Mouse (Mus musculus): Measurements from ENCODE around the gene Cd164. TPM values are rescaled to one million over a fixed set of nuclear protein-coding genes. Genes with fewer than 3 reads are reported as not detected.

Cd164 gene
- polyA plus RNA-seq, 1 experiment from 2014 or later: 63.5 TPM

DNA sequence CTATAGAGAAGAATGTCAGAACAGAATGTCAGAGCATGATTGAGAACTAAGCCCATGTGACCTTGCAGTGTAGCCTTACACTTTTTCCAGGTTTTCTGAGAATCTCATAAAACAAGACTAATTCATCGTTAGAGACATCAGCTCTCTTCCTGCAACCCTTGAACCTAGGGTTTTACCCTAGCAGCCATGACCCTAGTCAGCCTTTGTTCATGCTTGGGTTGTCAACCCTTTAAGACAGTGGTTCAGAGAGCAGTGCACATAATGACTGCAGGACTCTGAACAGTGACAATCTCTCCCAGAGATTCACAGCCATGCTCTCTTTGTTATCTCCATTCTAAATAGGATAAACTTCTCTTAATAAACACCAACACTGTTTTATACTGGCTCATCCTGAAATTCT is 59.3 kb downstream of the Cd164 start:
- H3K9ac ChIP-seq: no peak overlapping the region
- peaks cover 5% of the 10 kb centered on the region for H3K4me1 ChIP-seq (replicated peaks)
- 61% methylated on average over 1 of the region's 1 CpGs for WGBS
- no peak overlapping the region for H3K4me3 ChIP-seq
- no peaks in the 10 kb centered on the region for H3K9me3 ChIP-seq
- no peaks in the 10 kb centered on the region for H3K27me3 ChIP-seq
- no peak overlapping the region for H3K4me2 ChIP-seq
- H3K36me3 ChIP-seq: no peaks in the 10 kb centered on the region
- H3K27ac ChIP-seq (replicated peaks): no peak overlapping the region
- no peak for ATAC-seq (ENCODE audit: low read depth)

GRCm38 (mm10) chr10:41580441-41580840 is 61.2 kb downstream of the Cd164 start:
- Histone ChIP-seq H3K4me1 (replicated peaks) (peaks cover 5% of the 10 kb centered on the region), H3K4me2 (no peak overlapping the region), H3K9ac (no peak overlapping the region), H3K9me3 (no peaks in the 10 kb centered on the region), H3K27ac (replicated peaks) (no peak overlapping the region), H3K36me3 (no peaks in the 10 kb centered on the region), H3K4me3 (no peak overlapping the region), H3K27me3 (no peaks in the 10 kb centered on the region)
- WGBS: 67% methylated on average over 4 of the region's 4 CpGs
- no peak for ATAC-seq (ENCODE audit: low read depth)

Other genes starting within 250 kb of the Cd164 start
- gene Fig4, start 216.2 kb upstream of the Cd164 start, polyA plus RNA-seq (2015; fragmentation: Nextera tagmentation; extraction: Ambion mirVana): 30.7 and 30.9 TPM in 2 replicates
- 0.10 and 0.17 TPM in 2 replicates for gene Ak9, start 215.4 kb upstream of the Cd164 start, polyA plus RNA-seq (2015; fragmentation: Nextera tagmentation; extraction: Ambion mirVana)
- 19.3 and 21.6 TPM in 2 replicates for gene Zbtb24, start 69.0 kb upstream of the Cd164 start, polyA plus RNA-seq (2015; fragmentation: Nextera tagmentation; extraction: Ambion mirVana)
- gene Mical1, start 43.1 kb upstream of the Cd164 start, polyA plus RNA-seq (2015; fragmentation: Nextera tagmentation; extraction: Ambion mirVana): 35.3 and 36.0 TPM in 2 replicates
- 28.4 and 33.8 TPM in 2 replicates for gene Smpd2, start 29.0 kb upstream of the Cd164 start, polyA plus RNA-seq (2015; fragmentation: Nextera tagmentation; extraction: Ambion mirVana)
- gene Ppil6, start 29.0 kb upstream of the Cd164 start, polyA plus RNA-seq (2015; fragmentation: Nextera tagmentation; extraction: Ambion mirVana): 1.9 and 2.3 TPM in 2 replicates
- gene Ccdc162, start 197.2 kb downstream of the Cd164 start, polyA plus RNA-seq (2015; fragmentation: Nextera tagmentation; extraction: Ambion mirVana): 0.56 and 0.85 TPM in 2 replicates

Measured in neural tube, embryonic 13.5 days (tissue).